Mouse (Mus musculus): ENCODE measurements around the gene 1700123O20Rik.

DNA sequence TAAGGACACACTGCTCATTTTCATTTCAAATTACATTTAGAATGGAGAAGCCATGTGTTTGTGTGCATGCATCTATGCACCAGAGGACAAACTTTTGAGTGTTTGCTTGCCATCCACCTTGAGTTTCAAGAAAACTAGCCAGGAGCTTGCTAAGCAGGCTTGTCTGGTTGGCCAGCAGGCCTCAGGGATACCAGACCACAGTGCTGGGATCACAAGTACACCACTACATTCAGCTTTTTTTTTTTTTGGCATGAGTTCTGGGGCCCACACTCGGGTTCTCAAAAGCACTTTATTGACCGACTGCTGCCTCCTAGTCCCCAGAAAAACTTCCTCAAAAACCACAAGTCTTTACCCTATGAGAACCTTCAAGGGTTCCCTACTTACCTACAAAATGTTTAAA is 11.7 kb upstream of the 1700123O20Rik start:
- no peak for TF ChIP-seq POLR2A (IDR thresholded peaks at IDR 0.05; ENCODE audit: low read depth, low read length)
- no peak for TF ChIP-seq CTCF (IDR thresholded peaks at IDR 0.05; ENCODE audit: extremely low read depth, insufficient read length, insufficient replicate concordance, low read depth, low read length)

Data from small intestine, adult 2 months (tissue).